Mouse (Mus musculus) midbrain, postnatal 0 days (tissue): ENCODE results near the gene Ssty2. TPM values are rescaled to one million over a fixed set of nuclear protein-coding genes. Genes with fewer than 3 reads are reported as not detected.
"Not testable (repeated sequence)": the region's sequence is repeated elsewhere in the genome, so short reads cannot be mapped to it uniquely, and the experiment has no call there.

ENCODE experiments used
- ATAC-seq: fragments of 200-750 bp; cut with Nextera tagmentation; 2 replicates; pipeline ENCODE4 v1.8.0; 2017; ENCODE audit warnings: moderate number of reproducible peaks, mild to moderate bottlenecking, moderate TSS enrichment, moderate library complexity; ENCODE audit not compliant: low FRiP score
- DNase-seq: peaks from one replicate; pipeline ENCODE4 v3.0.0-alpha.2; 2015; ENCODE audit warnings: low spot score
- H3K27ac ChIP-seq: fragments of 300-500 bp; sonication (generic); 2 replicates; pipeline ENCODE4 v1.5.1; 2014; ENCODE audit warnings: low read depth, mild to moderate bottlenecking, low read length, mixed read lengths
- H3K27me3 ChIP-seq: fragments of 300-500 bp; sonication (generic); 2 replicates; pipeline ENCODE4 v1.6.1; 2014; ENCODE audit warnings: low read length, control low read depth, mixed read lengths; ENCODE audit not compliant: insufficient read depth
- H3K36me3 ChIP-seq: fragments of 300-500 bp; sonication (generic); 2 replicates; pipeline ENCODE4 v1.6.1; 2014; ENCODE audit warnings: low read length, control low read depth, mixed read lengths; ENCODE audit not compliant: insufficient read depth
- H3K4me1 ChIP-seq: fragments of 300-500 bp; sonication (generic); 2 replicates; pipeline ENCODE4 v1.6.1; 2014; ENCODE audit warnings: mild to moderate bottlenecking, control low read depth, antibody characterized with exemption, low read length, mixed read lengths; ENCODE audit not compliant: insufficient read depth
- H3K4me2 ChIP-seq: fragments of 300-500 bp; sonication (generic); 2 replicates; pipeline ENCODE4 v1.6.1; 2014; ENCODE audit warnings: low read depth, mild to moderate bottlenecking, low read length, mixed read lengths; ENCODE audit not compliant: poor library complexity, severe bottlenecking
- H3K4me3 ChIP-seq: fragments of 300-500 bp; sonication (generic); 2 replicates; pipeline ENCODE4 v1.5.1; 2014; ENCODE audit warnings: low read depth, mild to moderate bottlenecking, low read length, moderate library complexity
- H3K9ac ChIP-seq: fragments of 300-500 bp; sonication (generic); replicated peaks from 2 replicates; pipeline ENCODE4 v1.6.1; 2014; ENCODE audit warnings: mild to moderate bottlenecking, low read length, moderate library complexity, mixed read lengths; ENCODE audit not compliant: poor library complexity, severe bottlenecking
- H3K9me3 ChIP-seq: fragments of 300-500 bp; sonication (generic); 2 replicates; pipeline ENCODE4 v1.6.1; 2016; ENCODE audit warnings: low read length, control low read depth
- WGBS: fragments of 180-500 bp; shearing (Covaris S2); extraction: QIAGEN DNeasy Blood & Tissue Kit; methylation state at CpG from one replicate; pipeline ENCODE4 v1.1.7; 2014; 5-methylcytosine and 5-hydroxymethylcytosine counted together
- polyA plus RNA-seq: library from polyadenylated mRNA; unstranded; fragments of >200 nt; fragmentation: Nextera tagmentation; extraction: Ambion mirVana; gene quantifications from 2 replicates; pipeline ENCODE4 v1.2.1, GENCODE M21; 2015
- total RNA-seq: library from RNA; depleted of rRNA; stranded (reverse); fragments of >200 nt; gene quantifications from 2 replicates; pipeline ENCODE4 v1.2.3, GENCODE M21; 2014; rRNA removed

The Ssty2 gene
- total RNA-seq, result not detected in 2 replicates
- polyA plus RNA-seq, result not detected in 2 replicates

GRCm38 (mm10) chrY:67047972-67048371 lies at the start of gene Ssty2:
Gene Ssty2 (minus strand): TSS chrY:67048072.
- not testable (repeated sequence) for H3K36me3 ChIP-seq, H3K9ac ChIP-seq, ATAC-seq, H3K4me2 ChIP-seq, H3K4me1 ChIP-seq, H3K27ac ChIP-seq, H3K27me3 ChIP-seq, H3K4me3 ChIP-seq, H3K9me3 ChIP-seq, DNase-seq
- WGBS, result no CpG with 5 or more reads among the region's 4 CpGs
